Mouse (Mus musculus) CH12.LX (cell line): ENCODE measurements around the gene Rmdn2.

Experiments used
- CTCF ChIP-seq, 2 experiments: IDR thresholded peaks in 1 of 2; conservative IDR thresholded peaks in 1 of 2; 2 replicates each; pipeline ENCODE4 v1.5.1; 2011 to 2012; ENCODE audit warnings: low read depth in 2 of 2, low read length in 2 of 2, improper control_type of control experiment in 1 of 2, inconsistent platforms in 1 of 2, mild to moderate bottlenecking in 1 of 2, moderate library complexity in 1 of 2
- EP300 ChIP-seq: IDR thresholded peaks from 2 replicates; pipeline ENCODE4 v1.6.1; 2011; ENCODE audit warnings: low read length, improper control_type of control experiment
- ETS1 ChIP-seq: conservative IDR thresholded peaks from 2 replicates; pipeline ENCODE4 v1.6.1; 2012; ENCODE audit warnings: low read depth, mild to moderate bottlenecking, inconsistent platforms, low read length, improper control_type of control experiment, moderate library complexity
- MAFK ChIP-seq: IDR thresholded peaks from 2 replicates; pipeline ENCODE4 v1.6.1; 2011; ENCODE audit warnings: low read length, improper control_type of control experiment; ENCODE audit not compliant: insufficient replicate concordance
- MAX ChIP-seq: IDR thresholded peaks from 2 replicates; pipeline ENCODE4 v1.6.1; 2011; ENCODE audit warnings: low read length, improper control_type of control experiment
- NRF1 ChIP-seq: IDR thresholded peaks from 2 replicates; pipeline ENCODE4 v1.6.1; 2014; ENCODE audit warnings: low read depth, mild to moderate bottlenecking, inconsistent platforms, low read length, improper control_type of control experiment, moderate library complexity
- PAX5 ChIP-seq: IDR thresholded peaks from 2 replicates; pipeline ENCODE4 v1.6.1; 2012; ENCODE audit warnings: low read length, inconsistent platforms, mixed read lengths
- POLR2A ChIP-seq: IDR thresholded peaks from 2 replicates; pipeline ENCODE4 v1.6.1; 2011; ENCODE audit warnings: low read depth, mild to moderate bottlenecking, improper control_type of control experiment, low read length
- RCOR1 ChIP-seq: conservative IDR thresholded peaks from 2 replicates; pipeline ENCODE4 v1.6.1; 2012; ENCODE audit warnings: low read depth, mild to moderate bottlenecking, inconsistent platforms, low read length, improper control_type of control experiment
- SMC3 ChIP-seq: IDR thresholded peaks from 2 replicates; pipeline ENCODE4 v1.6.1; 2011; ENCODE audit warnings: low read depth, low read length, improper control_type of control experiment
- USF1 ChIP-seq: IDR thresholded peaks from 2 replicates; pipeline ENCODE4 v1.6.1; 2014; ENCODE audit warnings: low read depth, mild to moderate bottlenecking, inconsistent platforms, low read length, improper control_type of control experiment
- ZNF384 ChIP-seq: IDR thresholded peaks from 2 replicates; pipeline ENCODE4 v1.6.1; 2012; ENCODE audit warnings: low read depth, low read length, improper control_type of control experiment, inconsistent platforms

DNA sequence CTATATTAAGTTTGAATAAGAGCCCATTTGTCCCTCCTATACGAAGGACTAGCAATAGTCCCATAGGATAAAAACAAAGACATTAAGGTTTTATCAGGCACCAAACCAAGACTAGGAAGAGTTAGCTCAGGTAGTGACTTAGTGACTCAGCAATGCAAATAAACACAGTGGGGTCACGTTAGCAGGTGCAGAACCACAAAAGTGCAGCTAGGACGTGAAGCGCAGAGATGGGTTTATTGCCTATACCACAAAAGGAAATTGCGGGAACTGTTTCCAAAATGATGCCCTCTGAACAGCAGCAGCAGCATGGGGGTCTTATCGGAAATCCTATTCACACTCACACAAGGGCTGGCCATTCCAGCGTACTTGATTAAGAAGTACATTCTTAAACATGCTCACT is 8.2 kb upstream of the Rmdn2 start:
- TF ChIP-seq RCOR1 (no peak), MAFK (no peak), POLR2A (no peak), EP300 (no peak), NRF1 (no peak), MAX (no peak), SMC3 (no peak), ZNF384 (no peak), CTCF (conservative IDR thresholded peaks at IDR 0.05 in 1 of 2, IDR thresholded peaks at IDR 0.05 in 1 of 2; ENCODE audit: low read depth in 2 of 2, low read length in 2 of 2) (no peak), PAX5 (no peak), USF1 (no peak), ETS1 (no peak)
